Mouse (Mus musculus) intestine, postnatal 0 days (tissue): Measurements from ENCODE around the gene St7l. TPM values are rescaled to one million over a fixed set of nuclear protein-coding genes. Genes with fewer than 3 reads are reported as not detected.

Experiments
- ATAC-seq: fragments of 200-750 bp; cut with Nextera tagmentation; 2 replicates; pipeline ENCODE4 v1.8.0; 2017; ENCODE audit warnings: mild to moderate bottlenecking, moderate TSS enrichment, moderate library complexity
- H3K27ac ChIP-seq: fragments of 300-500 bp; sonication (generic); 2 replicates; pipeline ENCODE4 v1.5.1; 2014; ENCODE audit warnings: mild to moderate bottlenecking, low read depth, low read length, moderate library complexity
- H3K27me3 ChIP-seq: fragments of 300-500 bp; sonication (generic); replicated peaks from 2 replicates; pipeline ENCODE4 v1.6.1; 2014; ENCODE audit warnings: low read length, mixed read lengths; ENCODE audit not compliant: control insufficient read depth, insufficient read depth
- H3K36me3 ChIP-seq: fragments of 300-500 bp; sonication (generic); 2 replicates; pipeline ENCODE4 v1.6.1; 2014; ENCODE audit warnings: mild to moderate bottlenecking, moderate library complexity; ENCODE audit not compliant: control insufficient read depth, insufficient read depth
- H3K4me1 ChIP-seq: fragments of 300-500 bp; sonication (generic); replicated peaks from 2 replicates; pipeline ENCODE4 v1.6.1; 2014; ENCODE audit warnings: antibody characterized with exemption, low read length, mixed read lengths; ENCODE audit not compliant: control insufficient read depth, insufficient read depth
- H3K4me2 ChIP-seq: fragments of 300-500 bp; sonication (generic); replicated peaks from 2 replicates; pipeline ENCODE4 v1.6.1; 2014; ENCODE audit warnings: low read depth, mild to moderate bottlenecking, moderate library complexity
- H3K4me3 ChIP-seq: fragments of 300-500 bp; sonication (generic); 2 replicates; pipeline ENCODE4 v1.5.1; 2014; ENCODE audit warnings: low read depth, low read length
- H3K9ac ChIP-seq: fragments of 300-500 bp; sonication (generic); 2 replicates; pipeline ENCODE4 v1.6.1; 2014; ENCODE audit warnings: mild to moderate bottlenecking, low read depth, low read length
- H3K9me3 ChIP-seq: fragments of 300-500 bp; sonication (generic); 2 replicates; pipeline ENCODE4 v1.6.1; 2016; ENCODE audit warnings: mixed run types; ENCODE audit not compliant: control insufficient read depth
- CTCF ChIP-seq: sonication (generic); IDR thresholded peaks from 2 replicates; pipeline ENCODE4 v1.5.1; 2016; ENCODE audit warnings: low read depth, mild to moderate bottlenecking, control low read depth, antibody characterized with exemption, moderate library complexity
- WGBS: fragments of 180-500 bp; shearing (Covaris S2); extraction: QIAGEN DNeasy Blood & Tissue Kit; methylation state at CpG from one replicate; pipeline ENCODE4 v1.1.7; 2014; 5-methylcytosine and 5-hydroxymethylcytosine counted together
- polyA plus RNA-seq: library from polyadenylated mRNA; unstranded; fragments of >200 nt; fragmentation: Nextera tagmentation; extraction: Ambion mirVana; gene quantifications from 2 replicates; pipeline ENCODE4 v1.2.1, GENCODE M21; 2015

St7l gene
- polyA plus RNA-seq, 1 experiment from 2014 or later: 21.9 TPM

DNA sequence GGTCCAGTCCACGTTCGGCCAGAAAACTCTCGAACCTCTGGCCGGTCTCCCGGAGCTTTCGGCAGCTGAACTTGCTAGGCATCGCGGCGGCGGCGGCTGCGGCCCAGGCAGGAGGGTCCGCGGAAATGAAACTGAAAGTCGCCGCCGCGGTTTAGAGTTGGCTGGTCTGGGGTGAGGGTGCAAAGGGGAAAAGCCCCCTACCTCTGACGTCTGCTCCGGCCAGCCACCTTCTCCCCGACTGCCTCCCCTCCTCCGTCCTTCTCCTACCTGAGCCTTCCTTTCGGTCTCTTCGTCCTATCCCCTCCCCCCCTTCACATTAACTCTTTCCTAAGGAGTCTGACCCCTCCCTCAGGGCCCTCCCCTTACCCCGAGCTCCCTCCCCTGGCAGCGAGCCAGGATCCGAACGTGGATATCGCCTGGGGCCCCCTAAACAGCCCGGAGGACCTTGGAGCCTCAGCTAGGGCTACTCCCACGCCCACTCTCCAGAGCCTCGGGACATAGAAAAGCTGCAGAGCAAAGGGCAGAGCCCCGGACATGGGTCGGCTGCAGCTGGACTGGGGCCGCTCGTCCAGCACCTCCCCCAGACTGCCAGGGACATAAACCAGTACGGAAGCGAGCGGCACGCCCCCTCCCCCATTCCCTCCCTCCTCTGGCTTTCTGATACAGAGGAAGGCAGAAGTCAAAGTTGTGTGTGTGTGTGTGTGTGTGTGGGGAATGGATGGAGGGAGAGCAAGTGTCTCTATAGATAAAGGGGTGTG is 45.6 kb upstream of the St7l start, which contains the start of gene Mov10:
Mov10 (minus strand) TSS at position 573 of the 758 bp plus-strand sequence.
- WGBS: under 1% methylated on average over 39 of the region's 40 CpGs
- peak within 1 kb of the TSS; percentile 91 for H3K9ac ChIP-seq

DNA sequence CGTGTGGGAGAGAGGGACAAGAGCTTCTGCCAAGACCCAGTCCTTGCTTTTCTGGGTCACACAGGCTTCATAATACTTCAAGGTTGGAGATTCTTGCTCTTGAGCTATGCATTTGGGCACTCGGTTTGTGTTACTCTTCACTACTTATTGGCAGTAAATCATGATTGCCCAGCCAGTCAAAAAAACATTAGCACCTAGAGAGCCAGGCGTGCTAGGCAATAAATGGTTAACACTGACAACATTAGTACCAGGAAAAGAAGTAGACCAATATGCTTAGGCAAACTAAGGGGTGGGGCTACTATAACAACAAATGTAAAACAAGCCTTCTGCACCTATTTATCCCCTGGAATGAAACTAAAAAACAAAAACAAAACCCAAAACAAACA is 45.1 kb upstream of the St7l start:
- Histone ChIP-seq H3K4me3 (peak overlapping the region; percentile 80), H3K9me3 (no peaks in the 10 kb centered on the region), H3K4me2 (peak overlapping the region; percentile 74), H3K4me1 (0 out of 2 replicates have a peak, but pooled peaks cover 13% of the 10 kb centered on the region), H3K36me3 (0 out of 2 replicates have a peak, but pooled peaks cover 9% of the 10 kb centered on the region), H3K27ac (peak overlapping the region; percentile 96), H3K27me3 (no peaks in the 10 kb centered on the region), H3K9ac (peak overlapping the region; percentile 91)
- TF ChIP-seq CTCF: no peak
- peak; percentile 29 for ATAC-seq
- WGBS: 2% methylated on average over 3 of the region's 3 CpGs

More for the DNA sequence above, 45.6 kb upstream of the St7l start, which contains the start of gene Mov10:
- H3K4me1 ChIP-seq: 0 out of 2 replicates have a peak, but pooled peaks cover 13% of the 10 kb centered on the region
- peak within 1 kb of the TSS; percentile 74 for H3K4me2 ChIP-seq
- TF ChIP-seq CTCF: no peak; the same call in 1 of the 2 replicates
- no peaks in the 10 kb centered on the region for H3K27me3 ChIP-seq
- peak; percentile 88 for ATAC-seq
- H3K27ac ChIP-seq: peak within 1 kb of the TSS; percentile 96
- no peaks in the 10 kb centered on the region for H3K9me3 ChIP-seq
- H3K4me3 ChIP-seq: peak within 1 kb of the TSS; percentile 80
- H3K36me3 ChIP-seq: 0 out of 2 replicates have a peak, but pooled peaks cover 9% of the 10 kb centered on the region

DNA sequence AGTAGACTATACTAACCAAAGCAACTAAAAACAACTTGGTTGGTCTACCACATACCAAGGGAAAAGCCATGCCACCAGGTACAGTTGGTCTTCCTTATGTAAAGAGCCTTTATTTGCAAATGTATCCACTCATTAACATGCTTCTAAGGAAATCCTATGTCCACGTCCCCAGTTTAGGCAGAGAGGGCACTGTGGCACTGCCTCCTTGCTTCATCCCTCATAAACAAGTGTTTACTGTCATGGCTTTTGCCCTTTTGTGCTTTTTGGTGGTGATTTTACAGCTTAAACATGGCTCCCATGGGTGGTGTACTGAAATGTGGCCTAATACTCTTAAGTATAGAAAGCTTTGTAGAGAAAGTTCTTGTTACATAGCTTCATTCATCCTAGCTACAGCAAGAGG is 43.4 kb upstream of the St7l start:
- WGBS: 49% methylated on average over 1 of the region's 1 CpGs

DNA sequence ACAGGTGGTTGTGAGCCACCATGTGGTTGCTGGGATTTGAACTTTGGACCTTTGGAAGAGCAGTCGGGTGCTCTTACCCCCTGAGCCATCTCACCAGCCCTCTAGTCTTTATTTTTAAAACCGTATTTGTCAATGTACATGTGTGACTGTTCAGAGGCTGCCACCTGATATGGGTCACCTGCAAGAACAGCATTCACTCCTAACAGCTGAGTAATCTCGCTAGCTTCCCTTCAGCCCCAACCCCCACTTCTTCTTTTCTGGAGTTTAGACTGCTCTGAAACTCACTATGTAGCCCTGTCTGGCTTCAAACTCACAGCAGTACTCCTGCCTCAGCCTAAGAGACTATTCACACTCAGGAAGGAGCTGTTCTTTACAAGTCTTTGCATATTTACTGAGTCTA is 41.4 kb upstream of the St7l start:
- H3K4me2 ChIP-seq: no peak overlapping the region
- no peak for ATAC-seq
- H3K27me3 ChIP-seq: no peaks in the 10 kb centered on the region
- TF ChIP-seq CTCF: 0 out of 2 replicates have a peak, but pooled peaks have one; percentile 6
- no peak overlapping the region for H3K9ac ChIP-seq
- no peaks in the 10 kb centered on the region for H3K9me3 ChIP-seq
- 66% methylated on average over 3 of the region's 3 CpGs for WGBS
- H3K4me1 ChIP-seq: 0 out of 2 replicates have a peak, but pooled peaks cover 7% of the 10 kb centered on the region
- peaks cover 31% of the 10 kb centered on the region for H3K36me3 ChIP-seq
- H3K27ac ChIP-seq: peak overlapping the region; percentile 35; the same call in 1 of the 2 replicates
- no peak overlapping the region for H3K4me3 ChIP-seq

More for the DNA sequence above, 43.4 kb upstream of the St7l start:
- Histone ChIP-seq H3K9ac (no peak overlapping the region), H3K36me3 (0 out of 2 replicates have a peak, but pooled peaks cover 11% of the 10 kb centered on the region), H3K4me2 (no peak overlapping the region), H3K4me3 (no peak overlapping the region), H3K9me3 (no peaks in the 10 kb centered on the region), H3K27me3 (no peaks in the 10 kb centered on the region), H3K27ac (no peak overlapping the region), H3K4me1 (0 out of 2 replicates have a peak, but pooled peaks cover 13% of the 10 kb centered on the region)
- TF ChIP-seq CTCF: no peak
- no peak for ATAC-seq

DNA sequence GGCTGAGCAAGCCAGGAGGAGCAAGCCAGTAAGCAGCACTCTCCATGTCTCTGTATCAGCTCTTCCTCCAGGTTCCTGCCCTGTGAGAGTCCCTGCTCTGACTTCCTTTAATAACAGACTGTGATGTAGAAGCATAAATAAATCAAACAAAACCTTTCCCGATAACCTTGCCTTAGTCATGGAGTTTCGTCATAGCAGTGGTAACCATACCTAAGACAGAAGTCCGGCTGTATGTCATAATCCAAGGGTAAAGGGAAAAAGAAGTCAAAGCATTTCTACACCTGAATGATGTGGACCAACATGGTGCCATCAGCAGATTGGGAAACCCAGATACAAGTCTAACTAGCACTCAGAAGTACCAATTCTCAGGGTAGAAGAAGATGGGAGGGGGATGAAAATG is 28.0 kb upstream of the St7l start:
- Histone ChIP-seq H3K4me3 (no peak overlapping the region), H3K9ac (no peak overlapping the region), H3K4me2 (no peak overlapping the region), H3K27me3 (no peaks in the 10 kb centered on the region), H3K36me3 (peaks cover 59% of the 10 kb centered on the region), H3K4me1 (no peaks in the 10 kb centered on the region), H3K9me3 (no peaks in the 10 kb centered on the region), H3K27ac (no peak overlapping the region)
- 84% methylated on average over 3 of the region's 3 CpGs for WGBS
- ATAC-seq: no peak
- no peak for TF ChIP-seq CTCF

DNA sequence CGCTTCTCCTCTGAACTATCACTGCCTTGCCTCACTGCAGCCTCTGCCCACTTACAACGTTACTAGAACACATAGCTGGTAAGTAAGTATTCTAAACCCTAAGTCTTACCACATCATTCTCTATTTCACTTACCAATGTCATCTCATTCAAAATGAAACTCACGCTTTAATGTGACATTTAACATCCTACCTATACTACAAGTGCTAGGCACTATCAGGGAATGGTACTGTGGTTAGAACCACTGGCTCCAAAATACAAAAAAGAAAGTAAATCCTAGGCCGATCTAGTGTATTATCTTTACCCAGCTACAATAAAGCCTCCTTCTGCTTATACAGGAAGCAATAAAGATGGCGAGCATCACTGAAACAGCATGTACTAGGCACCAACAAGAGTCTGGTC is 22.8 kb upstream of the St7l start:
- WGBS: 86% methylated on average over 5 of the region's 5 CpGs
- ATAC-seq: no peak
- Histone ChIP-seq H3K9ac (no peak overlapping the region), H3K4me3 (no peak overlapping the region), H3K27ac (no peak overlapping the region), H3K27me3 (no peaks in the 10 kb centered on the region), H3K36me3 (peaks cover 63% of the 10 kb centered on the region), H3K9me3 (no peaks in the 10 kb centered on the region), H3K4me1 (no peaks in the 10 kb centered on the region), H3K4me2 (no peak overlapping the region)
- TF ChIP-seq CTCF: no peak
